Mouse (Mus musculus) myocyte (in vitro differentiated cells): ENCODE data around the gene Gm21188.
"Not testable (repeated sequence)": the region's sequence is repeated elsewhere in the genome, so short reads cannot be mapped to it uniquely, and the experiment has no call there.

Experiments used
- CEBPB ChIP-seq: IDR thresholded peaks from 2 replicates; pipeline ENCODE4 v1.6.1; 2011; ENCODE audit warnings: mild to moderate bottlenecking, moderate library complexity; ENCODE audit not compliant: poor library complexity, insufficient read depth, severe bottlenecking
- MAX ChIP-seq: IDR thresholded peaks from one replicate; pipeline ENCODE4 v1.6.1; 2011; ENCODE audit warnings: low read depth, mild to moderate bottlenecking, control low read depth
- MYOD1 ChIP-seq, 3 experiments: IDR thresholded peaks; one replicate each; pipeline ENCODE4 v1.6.1; 2011; ENCODE audit warnings: control low read depth in 2 of 3, low read depth in 2 of 3, mild to moderate bottlenecking in 2 of 3, moderate library complexity in 1 of 3; ENCODE audit not compliant: insufficient read length in 2 of 3, control insufficient read depth in 1 of 3

- not testable (repeated sequence) for TF ChIP-seq MAX; CEBPB; MYOD1 (IDR thresholded peaks at IDR 0.05; ENCODE audit: control insufficient read depth in 1 of 3, insufficient read length in 2 of 3, low read depth in 2 of 3)
These were observed 60.7 kb downstream of the Gm21188 start for GRCm38 (mm10) chr13:119991264-119991663.
